Mouse (Mus musculus) forebrain, embryonic 13.5 days (tissue): ENCODE measurements around the gene Cic. TPM values are rescaled to one million over a fixed set of nuclear protein-coding genes. Genes with fewer than 3 reads are reported as not detected.

Source experiments
- ATAC-seq: fragments of 200-750 bp; cut with Nextera tagmentation; 2 replicates; pipeline ENCODE4 v1.8.0; 2017
- H3K27ac ChIP-seq: fragments of 300-500 bp; sonication (generic); 2 replicates; pipeline ENCODE4 v1.5.1; 2015; ENCODE audit warnings: inconsistent platforms, mild to moderate bottlenecking, moderate library complexity
- H3K27me3 ChIP-seq: fragments of 300-500 bp; sonication (generic); 2 replicates; pipeline ENCODE4 v1.6.1; 2015; ENCODE audit warnings: mild to moderate bottlenecking, inconsistent platforms
- H3K36me3 ChIP-seq: fragments of 300-500 bp; sonication (generic); 2 replicates; pipeline ENCODE4 v1.6.1; 2015; ENCODE audit warnings: mild to moderate bottlenecking, inconsistent platforms; ENCODE audit not compliant: poor library complexity, severe bottlenecking
- H3K4me1 ChIP-seq: fragments of 300-500 bp; sonication (generic); 2 replicates; pipeline ENCODE4 v1.6.1; 2015; ENCODE audit warnings: inconsistent platforms
- H3K4me2 ChIP-seq: fragments of 300-500 bp; sonication (generic); 2 replicates; pipeline ENCODE4 v1.6.1; 2015; ENCODE audit warnings: inconsistent platforms, mild to moderate bottlenecking, moderate library complexity
- H3K4me3 ChIP-seq: fragments of 300-500 bp; sonication (generic); 2 replicates; pipeline ENCODE4 v1.5.1; 2015; ENCODE audit warnings: mild to moderate bottlenecking, inconsistent platforms
- H3K9ac ChIP-seq: fragments of 300-500 bp; sonication (generic); 2 replicates; pipeline ENCODE4 v1.6.1; 2015; ENCODE audit warnings: mild to moderate bottlenecking, inconsistent platforms
- H3K9me3 ChIP-seq: fragments of 300-500 bp; sonication (generic); replicated peaks from 2 replicates; pipeline ENCODE4 v1.6.1; 2016; ENCODE audit warnings: inconsistent platforms
- WGBS: fragments of 180-500 bp; shearing (Covaris S2); methylation state at CpG from one replicate; pipeline ENCODE4 v1.1.7; 2015; 5-methylcytosine and 5-hydroxymethylcytosine counted together
- polyA plus RNA-seq: library from polyadenylated mRNA; unstranded; fragments of >200 nt; fragmentation: Nextera tagmentation; extraction: Ambion mirVana; gene quantifications from 2 replicates; pipeline ENCODE4 v1.2.1, GENCODE M21; 2015

Cic gene
- polyA plus RNA-seq, 1 experiment from 2014 or later: 47.0 TPM

DNA sequence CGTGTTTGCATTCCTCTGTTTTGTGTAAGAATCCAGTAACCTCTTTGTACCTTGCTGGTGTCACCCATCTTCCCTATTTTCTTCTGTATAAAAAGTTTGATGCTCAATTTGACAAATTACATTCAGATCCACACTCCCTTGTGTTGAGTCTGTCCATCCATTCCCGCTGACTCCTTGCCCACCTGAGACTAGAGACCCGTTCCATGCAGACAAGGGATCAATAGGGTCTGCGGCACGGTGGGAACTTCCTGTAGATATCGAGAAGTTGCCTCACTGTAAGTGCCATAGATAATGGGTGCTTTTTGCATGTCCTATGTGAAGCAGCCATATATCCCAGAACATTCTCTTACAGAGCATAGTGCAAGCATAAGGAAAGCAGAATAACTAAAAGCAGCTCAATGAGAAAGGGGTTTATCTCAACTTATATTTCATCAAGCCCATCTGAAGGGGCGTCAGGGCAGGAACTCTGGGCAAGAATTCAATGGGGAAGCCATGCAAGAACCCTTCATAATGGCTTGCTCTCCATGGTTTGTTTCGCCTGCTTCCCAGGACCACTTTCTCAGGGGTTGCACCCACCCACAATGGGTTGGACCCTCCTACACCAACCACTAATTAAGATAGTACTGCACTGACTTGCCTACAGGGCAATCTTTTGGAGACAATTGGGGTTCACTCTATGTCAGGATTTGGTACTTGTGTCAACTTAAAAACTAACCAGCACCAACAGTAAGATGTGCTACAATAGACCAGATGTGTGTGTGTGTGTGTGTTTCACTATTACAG, 1.1 kb upstream of the Cic start:
- H3K4me3 ChIP-seq: 0 out of 2 replicates have a peak overlapping the region, but pooled peaks have one; percentile 74
- no peak overlapping the region for H3K27ac ChIP-seq
- WGBS: 89% methylated on average over 8 of the region's 8 CpGs
- no peak for ATAC-seq
- no peaks in the 10 kb centered on the region for H3K9me3 ChIP-seq
- peak overlapping the region; percentile 60 for H3K4me2 ChIP-seq
- peaks cover 9% of the 10 kb centered on the region for H3K36me3 ChIP-seq
- H3K9ac ChIP-seq: no peak overlapping the region
- no peaks in the 10 kb centered on the region for H3K27me3 ChIP-seq
- H3K4me1 ChIP-seq: peaks cover 26% of the 10 kb centered on the region

DNA sequence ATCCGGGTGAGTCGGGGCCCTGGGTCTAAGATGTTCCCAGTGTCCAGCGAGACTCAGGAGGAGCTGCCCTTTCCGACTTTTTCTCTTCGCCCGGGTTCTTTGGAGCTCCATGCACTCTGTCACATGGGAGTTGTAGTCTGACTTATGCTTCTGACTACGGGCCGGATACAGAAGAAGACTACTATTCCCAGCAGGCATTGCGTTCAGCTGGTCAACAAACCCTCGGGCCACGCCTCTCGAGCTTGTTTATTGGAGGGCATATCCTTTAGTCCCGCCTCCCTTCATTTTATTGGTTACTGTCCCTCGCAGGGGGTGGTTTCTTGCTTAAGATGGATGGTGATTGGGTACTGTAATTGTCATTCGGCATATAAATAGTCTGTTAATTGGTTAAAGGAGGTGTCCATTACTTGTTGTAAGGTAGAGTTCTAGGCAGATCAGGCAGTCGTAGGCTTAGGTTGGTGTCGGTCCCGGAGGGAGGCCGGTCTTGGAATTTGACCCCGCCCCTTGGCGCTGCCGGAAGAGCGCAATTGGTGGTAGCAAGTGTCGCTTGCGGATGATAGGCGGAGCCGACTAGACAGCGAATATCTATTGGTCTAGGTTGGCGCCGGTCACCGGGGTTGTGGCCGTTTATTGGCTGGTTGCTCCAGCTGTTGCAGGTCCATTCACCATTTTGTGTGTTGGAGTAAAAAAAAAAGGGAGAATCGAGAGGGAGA, 403 bp downstream of the Cic start:
- peaks cover 25% of the 10 kb centered on the region for H3K36me3 ChIP-seq
- ATAC-seq: peak; percentile 97

DNA sequence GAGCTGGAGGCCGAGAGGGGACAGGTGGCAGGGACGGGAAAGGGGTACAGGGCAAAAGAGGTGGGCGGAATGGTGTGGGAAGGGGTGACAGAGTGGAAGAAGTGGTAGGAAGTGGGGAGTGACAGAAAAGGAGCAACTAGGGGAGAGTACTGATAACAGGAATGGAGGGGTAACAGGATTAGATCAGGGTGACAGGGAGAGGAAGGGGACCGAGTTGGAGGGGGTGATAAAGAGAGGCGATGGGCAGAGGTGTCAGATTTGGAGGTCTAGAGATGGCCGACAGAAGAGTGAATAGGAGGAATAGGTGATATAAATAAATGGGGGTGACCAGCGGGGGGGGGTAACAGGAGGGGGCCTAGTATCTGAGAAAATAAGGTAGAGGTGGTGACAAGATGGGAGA, 1.1 kb downstream of the Cic start:
- H3K9ac ChIP-seq: peak overlapping the region; percentile 82
- no peaks in the 10 kb centered on the region for H3K27me3 ChIP-seq
- peak overlapping the region; percentile 78 for H3K27ac ChIP-seq
- H3K4me1 ChIP-seq: peaks cover 31% of the 10 kb centered on the region
- H3K4me2 ChIP-seq: peak overlapping the region; percentile 85
- WGBS: 5% methylated on average over 7 of the region's 7 CpGs
- H3K36me3 ChIP-seq: peaks cover 31% of the 10 kb centered on the region
- ATAC-seq: no peak
- H3K4me3 ChIP-seq: peak overlapping the region; percentile 74
- H3K9me3 ChIP-seq: no peaks in the 10 kb centered on the region

More for the DNA sequence above, 403 bp downstream of the Cic start:
- H3K27me3 ChIP-seq: no peaks in the 10 kb centered on the region
- peak overlapping the region; percentile 82 for H3K9ac ChIP-seq
- peak overlapping the region; percentile 85 for H3K4me2 ChIP-seq
- peaks cover 26% of the 10 kb centered on the region for H3K4me1 ChIP-seq
- WGBS: under 1% methylated on average over 33 of the region's 33 CpGs
- H3K27ac ChIP-seq: peak overlapping the region; percentile 78
- peak overlapping the region; percentile 74 for H3K4me3 ChIP-seq
- no peaks in the 10 kb centered on the region for H3K9me3 ChIP-seq

DNA sequence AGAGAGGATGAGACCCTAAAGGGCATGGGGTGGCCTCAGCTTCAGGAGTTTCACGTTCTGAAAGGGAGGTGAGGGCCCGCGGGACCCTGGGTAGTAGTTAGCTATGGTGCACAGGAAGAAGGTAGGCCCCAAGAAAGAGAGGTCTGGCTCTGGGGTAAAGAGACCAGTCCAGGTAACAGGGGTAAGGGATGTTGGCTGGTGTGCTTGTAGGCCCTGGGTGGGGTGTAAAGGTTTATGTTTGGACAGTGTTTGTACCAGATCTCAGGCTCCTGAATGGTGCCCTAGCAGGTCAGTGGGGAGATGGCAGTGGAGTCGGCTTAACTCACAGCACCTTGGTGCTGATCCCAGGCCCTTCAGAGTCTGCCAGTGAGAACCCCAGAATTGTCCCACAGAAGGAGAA, 1.5 kb downstream of the Cic start:
- Histone ChIP-seq H3K4me2 (peak overlapping the region; percentile 85), H3K36me3 (peaks cover 36% of the 10 kb centered on the region), H3K4me1 (peaks cover 35% of the 10 kb centered on the region), H3K4me3 (peak overlapping the region; percentile 74), H3K27me3 (no peaks in the 10 kb centered on the region), H3K9me3 (no peaks in the 10 kb centered on the region), H3K27ac (peak overlapping the region; percentile 78; the same call in 1 of the 2 replicates), H3K9ac (peak overlapping the region; percentile 82)
- no peak for ATAC-seq
- 51% methylated on average over 4 of the region's 4 CpGs for WGBS

DNA sequence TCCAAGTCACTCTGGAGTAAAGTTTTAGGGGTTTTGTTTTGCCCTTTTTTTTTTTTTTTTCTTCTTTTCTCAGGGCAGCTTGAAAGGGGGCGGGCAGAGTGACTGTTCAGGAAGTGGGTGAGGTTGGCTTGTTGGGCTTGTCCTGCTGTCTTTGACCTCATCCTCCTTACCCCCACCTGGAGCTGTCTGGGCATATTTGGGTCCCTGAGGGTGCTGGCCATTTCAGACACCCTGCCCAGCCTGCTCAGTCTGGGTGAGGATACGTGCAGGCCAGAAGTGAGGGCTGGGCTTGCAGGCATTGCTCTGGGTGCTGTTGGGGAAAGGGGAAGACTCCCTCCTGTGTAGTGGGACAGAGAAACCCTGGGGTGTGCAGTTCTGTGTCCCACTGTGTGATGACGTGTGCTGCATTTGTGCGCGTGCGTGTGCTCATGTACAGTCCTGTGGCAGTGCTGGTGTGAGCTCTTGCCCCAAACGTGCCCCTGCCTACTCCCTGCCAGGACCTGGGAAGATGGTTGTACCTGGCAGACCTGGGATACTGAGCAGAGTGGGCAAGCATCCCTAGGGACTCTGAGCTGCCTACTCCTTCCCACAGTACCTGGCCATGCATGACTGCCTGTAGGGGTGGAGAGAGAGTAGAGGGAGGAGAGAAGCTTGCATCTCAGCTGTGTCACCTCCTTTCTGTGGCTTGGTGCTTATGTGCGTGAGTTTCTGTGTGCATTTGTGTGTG, 2.2 kb downstream of the Cic start:
- no peak for ATAC-seq
- H3K9ac ChIP-seq: peak overlapping the region; percentile 82
- H3K4me2 ChIP-seq: peak overlapping the region; percentile 85
- H3K36me3 ChIP-seq: peaks cover 38% of the 10 kb centered on the region
- peak overlapping the region; percentile 74 for H3K4me3 ChIP-seq
- H3K27me3 ChIP-seq: no peaks in the 10 kb centered on the region
- no peak overlapping the region for H3K27ac ChIP-seq
- WGBS: 88% methylated on average over 8 of the region's 8 CpGs
- H3K4me1 ChIP-seq: peaks cover 41% of the 10 kb centered on the region
- H3K9me3 ChIP-seq: no peaks in the 10 kb centered on the region

DNA sequence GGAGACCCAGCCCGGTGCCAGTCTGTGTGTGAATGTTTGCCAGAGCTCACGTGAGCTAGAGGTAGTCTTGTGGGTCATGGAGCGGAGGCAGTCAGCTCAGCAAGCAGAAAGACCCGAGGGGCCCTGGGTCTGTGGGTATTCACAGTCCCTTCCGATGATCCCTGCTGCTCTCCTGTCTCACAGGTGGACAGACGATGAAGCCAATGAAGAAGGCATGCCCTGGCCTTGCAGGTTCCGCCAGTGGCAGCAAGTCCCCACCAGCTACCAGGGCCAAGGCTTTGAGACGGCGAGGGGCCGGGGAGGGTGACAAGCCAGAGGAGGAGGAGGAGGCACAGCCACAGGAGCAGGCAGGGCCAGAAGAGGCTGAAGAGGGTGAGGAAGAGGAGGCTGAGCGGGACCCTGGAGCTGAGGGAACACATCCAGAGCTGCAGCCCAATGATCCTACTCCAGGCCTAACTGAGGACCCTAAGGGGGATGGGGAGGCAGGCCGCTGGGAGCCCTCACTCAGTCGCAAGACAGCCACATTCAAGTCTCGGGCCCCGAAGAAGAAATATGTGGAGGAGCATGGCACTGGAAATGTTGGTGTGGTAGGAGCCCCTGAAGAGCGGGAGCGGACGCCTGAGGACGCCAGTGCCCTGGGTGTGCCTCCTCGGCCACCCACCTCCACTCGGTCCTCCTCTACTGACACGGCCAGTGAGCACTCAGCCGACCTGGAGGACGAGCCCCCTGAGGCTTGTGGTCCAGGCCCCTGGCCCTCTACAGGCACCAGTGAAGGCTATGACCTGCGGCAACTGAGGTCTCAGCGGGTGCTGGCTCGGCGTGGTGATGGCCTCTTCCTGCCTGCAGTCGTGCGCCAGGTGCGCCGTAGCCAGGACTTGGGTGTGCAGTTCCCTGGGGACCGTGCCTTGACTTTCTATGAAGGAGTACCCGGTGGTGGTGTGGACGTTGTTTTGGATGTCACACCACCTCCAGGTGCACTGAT, 3.4 kb downstream of the Cic start:
- no peak overlapping the region for H3K27ac ChIP-seq
- peaks cover 43% of the 10 kb centered on the region for H3K36me3 ChIP-seq
- WGBS: 91% methylated on average over 35 of the region's 35 CpGs
- H3K4me3 ChIP-seq: no peak overlapping the region
- no peaks in the 10 kb centered on the region for H3K27me3 ChIP-seq
- no peak for ATAC-seq
- H3K9me3 ChIP-seq: no peaks in the 10 kb centered on the region
- H3K4me2 ChIP-seq: no peak overlapping the region
- H3K4me1 ChIP-seq: peaks cover 52% of the 10 kb centered on the region
- peak overlapping the region; percentile 82; the same call in 1 of the 2 replicates for H3K9ac ChIP-seq

DNA sequence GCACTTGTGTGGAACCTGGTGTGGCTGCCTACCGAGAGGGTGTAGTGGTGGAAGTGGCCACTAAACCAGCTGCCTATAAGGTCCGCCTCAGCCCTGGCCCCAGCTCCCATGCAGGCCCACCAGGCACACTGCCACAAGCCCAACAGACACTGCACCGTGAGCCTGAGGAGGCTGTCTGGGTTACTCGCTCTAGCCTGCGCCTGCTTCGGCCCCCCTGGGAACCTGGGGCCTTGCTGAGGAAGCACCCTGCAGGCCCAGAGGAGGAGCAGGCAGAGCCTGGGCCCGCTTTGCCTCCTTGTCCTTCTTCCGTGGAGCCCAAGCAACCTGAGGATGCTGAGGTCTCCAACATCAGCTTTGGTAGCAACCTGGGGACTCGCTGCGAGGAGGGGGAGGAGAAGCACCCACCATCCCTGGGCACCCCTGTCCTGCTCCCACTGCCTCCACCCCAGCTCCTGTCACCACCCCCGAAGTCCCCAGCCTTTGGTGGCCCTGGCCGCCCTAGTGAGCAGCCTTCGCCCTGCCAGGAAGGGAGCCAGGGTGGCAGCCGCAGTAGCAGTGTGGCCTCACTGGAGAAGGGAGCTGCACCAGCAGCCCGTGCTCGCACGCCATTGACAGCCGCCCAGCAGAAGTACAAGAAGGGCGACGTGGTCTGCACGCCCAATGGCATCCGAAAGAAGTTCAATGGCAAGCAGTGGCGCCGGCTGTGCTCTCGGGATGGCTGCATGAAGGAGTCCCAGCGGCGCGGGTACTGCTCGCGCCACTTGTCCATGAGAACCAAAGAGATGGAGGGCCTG, 4.3 kb downstream of the Cic start:
- WGBS: 90% methylated on average over 30 of the region's 30 CpGs
- no peak for ATAC-seq
- peaks cover 52% of the 10 kb centered on the region for H3K4me1 ChIP-seq

DNA sequence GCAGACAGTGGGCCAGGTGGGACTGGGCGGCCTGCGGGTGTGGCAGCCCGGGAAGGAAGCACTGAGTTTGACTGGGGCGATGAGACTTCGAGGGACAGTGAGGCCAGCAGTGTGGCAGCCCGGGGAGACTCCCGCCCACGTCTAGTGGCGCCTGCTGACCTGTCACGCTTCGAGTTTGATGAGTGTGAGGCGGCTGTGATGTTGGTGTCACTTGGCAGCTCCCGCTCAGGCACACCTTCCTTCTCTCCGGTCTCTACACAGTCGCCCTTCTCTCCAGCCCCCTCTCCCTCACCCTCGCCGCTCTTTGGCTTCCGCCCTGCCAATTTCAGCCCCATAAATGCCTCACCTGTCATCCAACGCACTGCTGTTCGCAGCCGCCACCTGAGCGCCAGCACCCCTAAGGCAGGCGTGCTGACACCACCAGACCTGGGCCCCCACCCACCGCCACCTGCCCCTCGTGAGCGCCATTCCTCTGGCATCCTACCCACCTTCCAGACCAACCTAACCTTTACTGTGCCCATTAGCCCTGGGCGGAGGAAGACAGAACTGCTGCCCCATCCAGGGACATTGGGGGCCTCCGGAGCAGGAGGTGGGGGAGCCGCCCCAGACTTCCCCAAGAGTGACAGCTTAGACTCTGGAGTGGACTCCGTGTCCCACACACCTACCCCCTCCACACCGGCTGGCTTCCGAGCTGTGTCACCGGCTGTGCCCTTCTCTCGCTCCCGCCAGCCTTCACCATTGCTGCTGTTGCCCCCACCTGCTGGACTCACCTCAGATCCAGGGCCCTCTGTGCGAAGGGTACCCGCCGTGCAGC, 5.1 kb downstream of the Cic start:
- 91% methylated on average over 38 of the region's 38 CpGs for WGBS
- peaks cover 55% of the 10 kb centered on the region for H3K4me1 ChIP-seq
- no peaks in the 10 kb centered on the region for H3K9me3 ChIP-seq
- H3K27ac ChIP-seq: no peak overlapping the region
- no peak overlapping the region for H3K9ac ChIP-seq
- ATAC-seq: no peak
- no peak overlapping the region for H3K4me3 ChIP-seq
- no peak overlapping the region for H3K4me2 ChIP-seq
- H3K36me3 ChIP-seq: peaks cover 43% of the 10 kb centered on the region
- H3K27me3 ChIP-seq: no peaks in the 10 kb centered on the region

More for the DNA sequence above, 4.3 kb downstream of the Cic start:
- Histone ChIP-seq H3K4me3 (no peak overlapping the region), H3K27me3 (no peaks in the 10 kb centered on the region), H3K36me3 (peaks cover 43% of the 10 kb centered on the region), H3K4me2 (no peak overlapping the region), H3K27ac (no peak overlapping the region), H3K9me3 (no peaks in the 10 kb centered on the region), H3K9ac (no peak overlapping the region)

DNA sequence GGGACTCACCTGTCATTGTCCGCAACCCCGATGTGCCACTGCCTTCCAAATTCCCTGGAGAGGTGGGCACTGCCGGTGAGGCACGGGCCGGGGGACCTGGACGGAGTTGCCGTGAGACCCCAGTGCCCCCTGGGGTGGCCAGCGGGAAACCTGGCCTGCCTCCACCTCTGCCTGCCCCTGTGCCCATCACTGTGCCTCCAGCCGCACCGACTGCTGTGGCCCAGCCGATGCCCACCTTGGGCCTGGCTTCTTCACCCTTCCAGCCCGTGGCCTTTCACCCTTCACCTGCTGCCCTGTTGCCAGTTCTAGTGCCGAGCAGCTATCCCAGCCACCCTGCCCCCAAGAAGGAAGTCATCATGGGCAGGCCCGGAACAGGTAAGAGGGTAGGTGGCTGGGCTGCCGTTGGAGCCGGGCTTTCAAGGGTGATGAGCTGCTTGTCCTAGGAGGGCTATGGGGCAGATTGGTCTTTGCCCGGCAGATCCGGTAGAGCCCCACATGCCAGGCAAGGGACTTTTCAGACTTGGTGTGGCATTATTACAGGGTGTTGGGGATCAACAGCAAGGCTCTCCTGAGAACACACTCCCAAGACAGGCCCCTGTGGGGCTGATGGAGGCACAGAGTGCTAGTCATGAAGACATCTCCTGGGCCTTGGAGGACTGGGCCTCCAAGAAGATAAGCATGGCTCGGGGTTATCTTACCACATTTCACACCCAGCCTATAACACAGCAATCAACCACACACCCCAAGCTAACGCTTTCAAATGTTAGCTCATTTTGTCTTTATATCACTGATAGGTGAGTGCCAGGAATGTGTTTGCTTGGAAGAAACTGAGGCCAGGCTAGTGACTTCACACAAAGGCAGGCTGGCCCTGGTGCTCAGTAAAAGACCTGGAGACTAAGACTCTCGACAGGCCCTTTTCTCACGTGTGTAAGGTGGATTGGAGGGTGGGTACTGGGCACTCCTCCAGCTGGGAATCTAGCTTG, 6.0 kb downstream of the Cic start:
- Histone ChIP-seq H3K4me2 (0 out of 2 replicates have a peak overlapping the region, but pooled peaks have one; percentile 1), H3K9ac (peak overlapping the region; percentile 50), H3K27ac (no peak overlapping the region), H3K27me3 (no peaks in the 10 kb centered on the region), H3K36me3 (peaks cover 43% of the 10 kb centered on the region), H3K4me1 (peaks cover 59% of the 10 kb centered on the region), H3K9me3 (no peaks in the 10 kb centered on the region), H3K4me3 (no peak overlapping the region)
- ATAC-seq: no peak
- WGBS: 90% methylated on average over 22 of the region's 22 CpGs
